Mouse (Mus musculus) heart, adult 2 months (tissue): ENCODE results near the gene Prelid1.

Source experiments
- CTCF ChIP-seq: fragments of 200-600 bp; IDR thresholded peaks from 2 replicates; pipeline ENCODE4 v1.8.1; 2022; ENCODE audit warnings: antibody characterized with exemption, mild to moderate bottlenecking, moderate library complexity
- EP300 ChIP-seq: fragments of 200-500 bp; IDR thresholded peaks from 2 replicates; pipeline ENCODE4 v1.6.1; 2011; ENCODE audit warnings: low read depth, low read length, control low read depth; ENCODE audit not compliant: insufficient read depth
- POLR2A ChIP-seq: fragments of 200-500 bp; IDR thresholded peaks from 2 replicates; pipeline ENCODE4 v1.6.1; 2011; ENCODE audit warnings: mild to moderate bottlenecking, low read depth, low read length, control low read depth; ENCODE audit not compliant: insufficient read depth

DNA sequence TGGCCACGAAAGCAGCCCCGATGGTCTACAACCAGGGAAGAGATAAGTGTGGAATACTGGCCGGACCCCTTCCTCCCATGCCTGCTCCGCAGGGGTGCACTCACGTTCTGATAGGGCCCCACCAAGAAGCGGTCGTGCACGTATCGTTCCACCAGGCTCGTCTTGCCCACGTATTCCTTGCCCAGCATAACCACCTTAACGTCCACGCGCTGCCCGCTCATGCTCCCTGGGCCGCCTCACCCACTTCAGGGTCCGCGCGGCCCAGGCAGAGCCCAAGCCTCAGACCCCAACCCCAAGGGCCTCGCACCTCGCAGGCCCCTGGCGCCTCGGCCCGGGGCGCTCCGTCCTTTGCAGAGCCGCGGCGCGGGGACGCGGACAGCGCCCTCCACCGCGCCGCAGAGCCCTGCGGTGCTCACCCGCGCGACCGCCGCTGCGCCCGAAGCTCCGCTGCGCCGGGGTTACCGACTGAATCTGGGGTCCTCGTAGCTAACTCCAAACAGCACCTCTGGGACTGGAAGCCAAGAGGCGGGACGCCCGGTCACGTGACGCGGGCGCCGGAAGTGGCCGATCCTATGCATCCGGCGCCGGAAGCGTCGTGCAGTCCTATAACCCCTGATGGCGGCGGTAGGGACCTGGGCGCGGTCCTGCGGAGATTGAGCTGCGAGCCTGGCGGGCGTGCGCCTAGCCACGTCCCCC is 1.3 kb downstream of the Prelid1 start, which contains the start of gene Rab24:
- peak; percentile 78 for TF ChIP-seq POLR2A
- TF ChIP-seq CTCF, result no peak
- TF ChIP-seq EP300, result no peak
